Comparison of ENCODE assay signal across 9 mouse cellular contexts in genomic region chr2:19703020-19703613, GRCm38 (mm10). TPM values are rescaled to one million over a fixed set of nuclear protein-coding genes. Genes with fewer than 3 reads are reported as not detected.
DNase-seq lines count a peak whose midpoint lies in the region; ATAC-seq and TF ChIP-seq lines count a peak whose summit lies in the region.
"Had no signal": no experiment of that assay in that cellular context is flagged by ENCODE, and none has a peak within 500 bp of the region (broad histone marks: within the 10 kb centered on the region; RNA-seq: fewer than 3 reads in every experiment).

No protein-coding gene starts in this region.

- in situ Hi-C loops in Patski (cut with MboI; ENCODE audit: low pct_unique_long_range_greater_than_20kb), result no loop called here

- H3K4me1 ChIP-seq in forebrain, embryonic 16.5 days (replicated peaks; ENCODE audit: control insufficient read depth, insufficient read depth, low read length), result 0 out of 2 replicates have a peak, but pooled peaks cover 6% of the 10 kb centered on the region
- no peaks in the 10 kb centered on the region for H3K4me1 ChIP-seq in neural tube, embryonic 15.5 days
- peaks cover 3% of the 10 kb centered on the region; the same call in 1 of the 2 replicates for H3K4me1 ChIP-seq in midbrain, embryonic 10.5 days
- H3K4me1 ChIP-seq: limb, embryonic 13.5 days had no signal

- H3K9me3 ChIP-seq in forebrain, embryonic 16.5 days (ENCODE audit: control insufficient read depth, low read length), result no peaks in the 10 kb centered on the region
- H3K9me3 ChIP-seq in neural tube, embryonic 15.5 days (replicated peaks), result no peaks in the 10 kb centered on the region
- H3K9me3 ChIP-seq in midbrain, embryonic 10.5 days (replicated peaks), result no peaks in the 10 kb centered on the region
- H3K9me3 ChIP-seq: limb, embryonic 13.5 days had no signal

- DNase-seq in Patski (ENCODE audit: low read depth, low spot score), result no peak
- DNase-seq in heart, postnatal 36 days, result peak; percentile 58 to 70
- no peak for DNase-seq in thymus, postnatal 4 days
- no peak for DNase-seq in midbrain, embryonic 10.5 days (ENCODE audit: low spot score)
- DNase-seq in retina, embryonic 14.5 days (ENCODE audit: low spot score), result no peak

- H3K27me3 ChIP-seq in C2C12 (ENCODE audit: control insufficient read depth, insufficient read depth, insufficient read length) (no peaks in the 10 kb centered on the region), Patski (no peaks in the 10 kb centered on the region)
- H3K27me3 ChIP-seq in forebrain, embryonic 16.5 days (replicated peaks; ENCODE audit: control insufficient read depth, insufficient read depth, low read length), result no peaks in the 10 kb centered on the region
- H3K27me3 ChIP-seq in neural tube, embryonic 15.5 days (replicated peaks), result no peaks in the 10 kb centered on the region
- H3K27me3 ChIP-seq in midbrain, embryonic 10.5 days (ENCODE audit: low read depth, poor library complexity, severe bottlenecking), result no peaks in the 10 kb centered on the region
- H3K27me3 ChIP-seq: limb, embryonic 13.5 days had no signal

- no peaks in the 10 kb centered on the region for H3K36me3 ChIP-seq in C2C12 (ENCODE audit: control insufficient read depth, insufficient read depth)
- no peaks in the 10 kb centered on the region for H3K36me3 ChIP-seq in forebrain, embryonic 16.5 days (ENCODE audit: control insufficient read depth, insufficient read depth)
- no peaks in the 10 kb centered on the region for H3K36me3 ChIP-seq in neural tube, embryonic 15.5 days
- no peaks in the 10 kb centered on the region for H3K36me3 ChIP-seq in midbrain, embryonic 10.5 days
- H3K36me3 ChIP-seq: limb, embryonic 13.5 days had no signal

- intact Hi-C loops in heart, postnatal 36 days (cut with DNase I), result loop anchor here (2.0 to 5.0 kb wide), 2 partner anchors 46 to 150 kb away; partner anchors contain the start of genes 4921504E06Rik and Otud1

- CTCF ChIA-PET in Patski (lab: Charles Lee), result interaction anchor here (1.0 to 1.3 kb wide), 2 partner anchors 9 to 48 kb away, joined by 3 to 4 read pairs; no protein-coding TSS in a partner anchor

- TF ChIP-seq CTCF in C2C12 (IDR thresholded peaks at IDR 0.05; ENCODE audit: control insufficient read depth, insufficient read depth, insufficient read length) (no peak), Patski (IDR thresholded peaks at IDR 0.05) (no peak)

- no peak overlapping the region for H3K4me3 ChIP-seq in C2C12 (ENCODE audit: insufficient read depth, poor library complexity, severe bottlenecking)
- no peak overlapping the region for H3K4me3 ChIP-seq in forebrain, embryonic 16.5 days (replicated peaks; ENCODE audit: low read length)
- H3K4me3 ChIP-seq in neural tube, embryonic 15.5 days (replicated peaks), result no peak overlapping the region
- no peak overlapping the region for H3K4me3 ChIP-seq in midbrain, embryonic 10.5 days
- H3K4me3 ChIP-seq: limb, embryonic 13.5 days had no signal

- H3ac ChIP-seq in C2C12 (ENCODE audit: control insufficient read depth, insufficient read length, low read depth), result no peak overlapping the region

- H3K9ac ChIP-seq in forebrain, embryonic 16.5 days (replicated peaks; ENCODE audit: low read depth, low read length), result no peak overlapping the region
- no peak overlapping the region for H3K9ac ChIP-seq in neural tube, embryonic 15.5 days (replicated peaks)
- H3K9ac ChIP-seq: limb, embryonic 13.5 days had no signal

- POLR2A ChIA-PET in Patski (lab: Charles Lee), result interaction anchor here (0.6 kb wide), 1 partner anchor 328 kb away, joined by 3 read pairs; no protein-coding TSS in a partner anchor

- no peaks in the 10 kb centered on the region for H3K79me3 ChIP-seq in C2C12 (ENCODE audit: low read depth)

- no peak overlapping the region for H3K4me2 ChIP-seq in forebrain, embryonic 16.5 days (ENCODE audit: low read length)
- no peak overlapping the region for H3K4me2 ChIP-seq in neural tube, embryonic 15.5 days
- H3K4me2 ChIP-seq: limb, embryonic 13.5 days had no signal

- peak; percentile 65 for ATAC-seq in Patski
- ATAC-seq in forebrain, embryonic 16.5 days, result peak; percentile 38
- ATAC-seq in neural tube, embryonic 15.5 days (ENCODE audit: low FRiP score), result no peak

- no peaks in the 10 kb centered on the region for H3K79me2 ChIP-seq in C2C12 (ENCODE audit: control insufficient read depth, insufficient read depth)

- H3K27ac ChIP-seq in forebrain, embryonic 16.5 days (ENCODE audit: low read length), result no peak overlapping the region
- no peak overlapping the region for H3K27ac ChIP-seq in neural tube, embryonic 15.5 days (replicated peaks)
- no peak overlapping the region for H3K27ac ChIP-seq in midbrain, embryonic 10.5 days (replicated peaks)
- H3K27ac ChIP-seq: limb, embryonic 13.5 days had no signal

TF ChIP-seq in C2C12, 6 proteins besides CTCF, POLR2A, EP300 and RAD21:
- TF ChIP-seq CEBPB (IDR thresholded peaks at IDR 0.05; ENCODE audit: low read depth) (peak; percentile 12), FOSL1 (IDR thresholded peaks at IDR 0.05; ENCODE audit: insufficient read depth, low read length, poor library complexity, severe bottlenecking) (no peak)

RNA-seq across cellular contexts. Expression of gene Otud1, which starts 45.6 kb away (rescaled TPM):
- polyA plus RNA-seq in C2C12 (2012; fragmentation: generic; extraction: Trizol) (1.6 TPM), Patski (2021) (12.7 TPM)
- 1.6 and 2.1 TPM in 2 replicates for polyA plus RNA-seq in forebrain, embryonic 16.5 days (2015; fragmentation: Nextera tagmentation; extraction: Ambion mirVana)
- total RNA-seq in heart, postnatal 36 days (2021), result 10 to 100 TPM; 18.7 to 29.6 TPM
- polyA plus RNA-seq in neural tube, embryonic 15.5 days (2015; fragmentation: Nextera tagmentation; extraction: Ambion mirVana), result 1.4 TPM in 2 replicates
- 0.64 and 0.71 TPM in 2 replicates for polyA plus RNA-seq in midbrain, embryonic 10.5 days (2016; fragmentation: Nextera tagmentation; extraction: Ambion mirVana)

Comparison
In these comparisons a context has a peak if more than half of its experiments do, and no peak if none do; other contexts are left out.
1. DNase-seq: peak in heart, postnatal 36 days (2 of 2); none in Patski (single experiment), thymus, postnatal 4 days (single experiment), midbrain, embryonic 10.5 days (single experiment) and retina, embryonic 14.5 days (single experiment).